Mouse (Mus musculus) limb, embryonic 15.5 days (tissue): ENCODE results near the gene Pou2f3. TPM values are rescaled to one million over a fixed set of nuclear protein-coding genes. Genes with fewer than 3 reads are reported as not detected.

Source experiments
- ATAC-seq: fragments of 200-750 bp; cut with Nextera tagmentation; 2 replicates; pipeline ENCODE4 v1.8.0; 2017; ENCODE audit warnings: low read depth, moderate TSS enrichment; ENCODE audit not compliant: insufficient number of reproducible peaks, low FRiP score, low TSS enrichment
- H3K27ac ChIP-seq: fragments of 300-500 bp; sonication (generic); 2 replicates; pipeline ENCODE4 v1.5.1; 2015; ENCODE audit warnings: moderate library complexity, mild to moderate bottlenecking, inconsistent platforms
- H3K27me3 ChIP-seq: fragments of 300-500 bp; sonication (generic); 2 replicates; pipeline ENCODE4 v1.6.1; 2015; ENCODE audit warnings: inconsistent platforms
- H3K36me3 ChIP-seq: fragments of 300-500 bp; sonication (generic); 2 replicates; pipeline ENCODE4 v1.6.1; 2015; ENCODE audit warnings: inconsistent platforms
- H3K4me1 ChIP-seq: fragments of 300-500 bp; sonication (generic); 2 replicates; pipeline ENCODE4 v1.6.1; 2015; ENCODE audit warnings: inconsistent platforms
- H3K4me2 ChIP-seq: fragments of 300-500 bp; sonication (generic); 2 replicates; pipeline ENCODE4 v1.6.1; 2015; ENCODE audit warnings: mild to moderate bottlenecking, inconsistent platforms
- H3K4me3 ChIP-seq: fragments of 300-500 bp; sonication (generic); 2 replicates; pipeline ENCODE4 v1.5.1; 2015; ENCODE audit warnings: mild to moderate bottlenecking, inconsistent platforms
- H3K9ac ChIP-seq: fragments of 300-500 bp; sonication (generic); 2 replicates; pipeline ENCODE4 v1.6.1; 2015; ENCODE audit warnings: inconsistent platforms
- H3K9me3 ChIP-seq: fragments of 300-500 bp; sonication (generic); 2 replicates; pipeline ENCODE4 v1.6.1; 2016; ENCODE audit warnings: inconsistent platforms
- WGBS: fragments of 180-500 bp; shearing (Covaris S2); methylation state at CpG from one replicate; pipeline ENCODE4 v1.1.7; 2015; 5-methylcytosine and 5-hydroxymethylcytosine counted together
- polyA plus RNA-seq: library from polyadenylated mRNA; unstranded; fragments of >200 nt; fragmentation: Nextera tagmentation; extraction: Ambion mirVana; gene quantifications from 2 replicates; pipeline ENCODE4 v1.2.1, GENCODE M21; 2015

The Pou2f3 gene
- polyA plus RNA-seq, 1 experiment from 2014 or later: 11.8 TPM

DNA sequence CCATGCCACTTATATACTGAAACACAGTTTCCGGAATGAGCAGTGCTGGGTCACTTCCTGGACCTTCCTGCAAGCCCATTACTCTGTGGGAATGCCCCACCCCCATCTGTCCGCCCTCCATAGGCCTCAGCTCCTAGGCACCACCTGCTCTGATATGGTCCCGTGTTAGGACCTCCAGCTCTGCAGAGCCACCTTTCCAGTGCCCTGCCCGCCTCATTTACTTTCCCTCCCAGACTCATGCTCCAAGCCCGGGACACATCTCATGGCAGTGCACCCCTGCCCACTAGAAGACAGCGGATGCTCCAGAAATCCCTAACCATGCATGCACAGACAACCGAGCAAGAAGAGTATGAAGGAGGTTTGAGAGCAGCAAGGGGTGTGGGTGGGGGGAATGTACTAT lies 19.8 kb upstream of the Pou2f3 start:
- H3K36me3 ChIP-seq: peaks cover 26% of the 10 kb centered on the region; the same call in 1 of the 2 replicates
- H3K4me3 ChIP-seq: no peak overlapping the region
- H3K4me1 ChIP-seq: peaks cover 84% of the 10 kb centered on the region
- WGBS: 78% methylated on average over 7 of the region's 7 CpGs
- H3K4me2 ChIP-seq: no peak overlapping the region
- H3K27me3 ChIP-seq: no peaks in the 10 kb centered on the region
- H3K27ac ChIP-seq: no peak overlapping the region
- no peak overlapping the region for H3K9ac ChIP-seq
- H3K9me3 ChIP-seq: no peaks in the 10 kb centered on the region
- ATAC-seq: no peak

DNA sequence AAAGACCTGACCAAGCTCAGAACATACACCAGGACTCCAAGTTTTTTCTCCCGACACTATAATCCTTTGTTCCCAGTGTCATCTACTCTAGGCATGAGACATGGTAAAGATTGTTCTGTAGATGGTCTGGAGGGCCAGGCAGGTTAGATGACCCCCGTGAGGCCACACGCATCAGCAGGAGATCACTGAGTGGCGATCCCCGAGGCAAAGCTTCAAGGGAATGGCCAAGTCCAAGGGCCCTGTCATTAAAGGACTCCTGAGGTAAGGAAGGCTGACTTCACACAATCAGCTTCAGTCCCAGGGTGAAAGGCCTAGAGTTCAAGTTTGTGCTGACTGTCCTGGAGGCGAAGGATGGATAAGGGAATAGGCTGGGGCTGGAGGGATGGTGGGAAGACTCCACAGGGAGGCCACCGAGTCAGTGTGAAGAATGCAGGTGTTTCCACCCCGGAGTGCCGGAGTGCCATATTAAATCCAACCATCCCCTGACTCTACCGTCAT lies 19.3 kb upstream of the Pou2f3 start:
- Histone ChIP-seq H3K4me2 (no peak overlapping the region), H3K9me3 (no peaks in the 10 kb centered on the region), H3K36me3 (peaks cover 24% of the 10 kb centered on the region; the same call in 1 of the 2 replicates), H3K9ac (no peak overlapping the region), H3K4me3 (no peak overlapping the region), H3K4me1 (peaks cover 83% of the 10 kb centered on the region), H3K27ac (no peak overlapping the region), H3K27me3 (no peaks in the 10 kb centered on the region)
- no peak for ATAC-seq
- 89% methylated on average over 10 of the region's 10 CpGs for WGBS

DNA sequence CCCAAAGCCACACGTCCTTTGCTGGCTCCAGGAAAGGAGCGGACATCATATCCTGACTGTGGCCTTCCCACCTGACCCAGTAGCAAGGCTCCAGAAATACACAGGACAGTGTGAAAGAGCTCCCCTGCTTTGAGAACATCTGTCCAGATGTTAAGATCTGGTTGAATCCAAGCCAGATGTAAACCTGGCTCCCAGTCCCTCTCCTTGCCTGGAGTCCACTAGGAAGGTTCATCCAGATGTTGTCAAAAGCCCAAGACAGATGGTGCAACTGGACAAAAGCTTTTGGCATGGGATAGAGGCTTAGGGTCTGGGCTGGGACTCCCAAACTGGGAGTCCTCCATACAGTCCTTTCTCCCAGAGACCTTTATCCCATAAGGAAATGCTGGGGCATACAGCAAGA lies 18.6 kb upstream of the Pou2f3 start:
- Histone ChIP-seq H3K4me1 (peaks cover 80% of the 10 kb centered on the region), H3K4me3 (no peak overlapping the region), H3K27ac (no peak overlapping the region), H3K9ac (no peak overlapping the region), H3K9me3 (no peaks in the 10 kb centered on the region), H3K36me3 (peaks cover 24% of the 10 kb centered on the region), H3K27me3 (no peaks in the 10 kb centered on the region), H3K4me2 (no peak overlapping the region)
- no peak for ATAC-seq
- 86% methylated on average over 2 of the region's 2 CpGs for WGBS

DNA sequence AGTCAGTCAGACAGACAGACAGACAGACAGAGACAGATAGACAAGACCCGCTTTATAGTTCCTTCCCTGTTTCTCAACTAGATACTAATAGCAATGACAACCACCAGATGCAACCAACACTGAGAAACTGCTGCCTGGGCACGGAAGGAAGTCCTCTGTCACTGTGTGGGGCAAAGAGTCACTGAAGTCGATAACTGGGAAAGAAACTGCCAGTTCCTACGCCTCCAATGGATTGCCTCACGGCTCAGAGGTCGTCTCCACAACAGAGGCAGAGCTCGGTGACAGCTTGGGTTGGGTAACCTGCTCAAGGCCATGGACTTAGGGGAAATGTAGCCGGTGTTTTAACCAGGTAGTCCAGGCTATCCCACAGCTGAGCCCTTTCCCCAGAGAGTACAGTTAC lies 17.5 kb upstream of the Pou2f3 start:
- no peaks in the 10 kb centered on the region for H3K27me3 ChIP-seq
- H3K9me3 ChIP-seq: no peaks in the 10 kb centered on the region
- WGBS: 83% methylated on average over 8 of the region's 8 CpGs
- peaks cover 27% of the 10 kb centered on the region for H3K36me3 ChIP-seq
- H3K27ac ChIP-seq: no peak overlapping the region
- no peak for ATAC-seq
- no peak overlapping the region for H3K9ac ChIP-seq
- H3K4me1 ChIP-seq: peaks cover 69% of the 10 kb centered on the region
- H3K4me3 ChIP-seq: no peak overlapping the region
- no peak overlapping the region for H3K4me2 ChIP-seq

DNA sequence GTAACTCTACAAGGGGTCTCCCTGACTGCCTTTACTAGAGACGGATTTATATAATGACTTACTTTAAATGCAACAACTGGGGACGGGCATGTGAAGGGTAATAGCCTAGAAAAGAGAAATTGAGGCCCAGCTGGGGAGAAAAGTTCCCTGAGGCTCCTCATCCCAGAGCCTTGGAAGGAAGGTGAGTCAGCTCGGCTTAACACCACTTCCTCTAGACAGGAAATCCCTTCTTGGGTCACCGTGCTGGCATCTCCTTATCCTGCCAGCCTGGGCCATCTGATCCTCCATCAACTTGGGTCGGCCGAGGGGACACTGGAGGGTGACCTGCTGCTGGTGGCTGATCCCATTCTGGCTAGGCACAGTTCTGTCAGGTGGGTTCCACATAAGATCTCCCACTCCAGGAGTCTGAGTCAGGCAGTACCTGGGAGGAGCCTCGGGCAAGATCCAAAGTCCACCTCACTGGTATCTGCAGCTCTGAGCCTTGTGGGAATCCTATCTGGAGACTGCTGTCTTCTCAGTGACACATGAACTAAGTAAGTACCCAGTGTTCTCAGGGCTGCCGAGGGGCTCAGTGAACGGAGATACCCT lies 16.5 kb upstream of the Pou2f3 start:
- H3K27ac ChIP-seq: no peak overlapping the region
- no peak for ATAC-seq
- H3K4me1 ChIP-seq: peaks cover 67% of the 10 kb centered on the region
- H3K9me3 ChIP-seq: no peaks in the 10 kb centered on the region
- H3K4me3 ChIP-seq: no peak overlapping the region
- H3K4me2 ChIP-seq: no peak overlapping the region
- H3K9ac ChIP-seq: no peak overlapping the region
- WGBS: 57% methylated on average over 9 of the region's 9 CpGs
- peaks cover 35% of the 10 kb centered on the region for H3K36me3 ChIP-seq
- no peaks in the 10 kb centered on the region for H3K27me3 ChIP-seq

DNA sequence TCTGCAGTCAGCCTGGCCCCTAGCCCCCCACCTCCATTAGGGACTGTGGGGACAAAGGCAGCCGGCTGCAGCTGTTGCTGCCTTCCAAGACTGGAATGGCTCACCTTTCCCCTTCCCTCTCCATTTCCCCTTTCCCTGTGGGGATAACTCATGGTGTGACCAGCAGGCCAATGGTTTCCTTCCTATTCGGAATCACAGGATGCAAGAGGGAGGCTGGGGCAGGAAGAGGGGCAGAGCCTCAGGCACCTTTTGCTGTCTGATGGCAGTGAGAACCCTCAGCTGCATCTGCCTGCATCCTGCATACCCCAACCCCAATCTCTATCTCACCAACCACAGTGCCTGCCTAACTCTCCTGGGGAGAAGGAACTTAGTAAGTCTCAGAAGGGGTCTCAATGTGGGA lies 15.3 kb upstream of the Pou2f3 start:
- Histone ChIP-seq H3K27ac (peak overlapping the region; percentile 47), H3K4me1 (peaks cover 55% of the 10 kb centered on the region)

DNA sequence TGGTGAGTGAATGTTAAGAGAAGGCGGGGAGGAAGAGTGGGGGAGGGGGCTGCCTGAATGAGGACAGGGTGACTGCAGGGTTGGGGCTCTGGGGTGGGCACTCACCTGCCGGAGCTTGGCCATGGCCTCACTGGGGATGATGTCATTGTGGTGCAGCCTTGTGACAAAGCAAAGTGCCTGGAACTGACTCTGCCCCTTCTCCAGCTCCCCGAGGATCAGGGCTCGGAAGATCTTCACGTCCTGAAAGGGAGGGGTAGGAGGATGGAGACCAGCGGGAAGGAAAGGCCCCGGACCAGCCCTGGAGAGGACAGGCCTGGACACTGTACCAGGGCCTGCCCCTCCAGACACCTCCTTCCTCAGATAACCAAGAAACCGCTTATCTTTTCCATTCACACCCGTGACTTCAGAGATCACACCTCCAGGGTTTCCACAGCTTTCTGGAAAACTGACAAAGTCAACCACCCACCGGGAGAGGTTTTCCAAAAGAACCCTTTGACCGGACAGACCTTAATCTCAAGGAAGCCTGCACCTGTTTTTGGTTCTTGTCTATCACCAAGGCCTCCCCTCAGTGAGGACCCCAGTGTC lies 14.7 kb upstream of the Pou2f3 start:
- WGBS: 44% methylated on average over 11 of the region's 11 CpGs

More for the DNA sequence above, 15.3 kb upstream of the Pou2f3 start:
- H3K36me3 ChIP-seq: peaks cover 39% of the 10 kb centered on the region
- no peak overlapping the region for H3K4me2 ChIP-seq
- no peaks in the 10 kb centered on the region for H3K9me3 ChIP-seq
- ATAC-seq: no peak
- no peak overlapping the region for H3K9ac ChIP-seq
- WGBS: 33% methylated on average over 2 of the region's 2 CpGs
- H3K27me3 ChIP-seq: no peaks in the 10 kb centered on the region
- no peak overlapping the region for H3K4me3 ChIP-seq

DNA sequence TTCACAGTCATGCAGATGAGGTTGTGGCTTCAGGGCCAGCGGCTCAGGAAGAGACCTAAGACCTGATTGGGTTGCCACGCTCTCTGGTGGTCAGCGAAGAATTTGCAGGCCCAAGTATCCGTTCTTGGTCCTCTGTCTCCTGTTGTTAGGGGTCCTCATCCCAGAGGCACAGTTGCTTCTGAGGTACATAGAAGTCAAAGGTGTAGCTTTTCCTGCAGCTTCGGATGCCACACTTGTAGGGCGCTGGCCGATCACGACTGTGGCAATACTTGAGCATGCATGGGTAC lies 12.2 kb upstream of the Pou2f3 start:
- Histone ChIP-seq H3K9ac (no peak overlapping the region), H3K27ac (peak overlapping the region; percentile 59; the same call in 1 of the 2 replicates), H3K36me3 (peaks cover 33% of the 10 kb centered on the region), H3K4me1 (peaks cover 33% of the 10 kb centered on the region), H3K9me3 (no peaks in the 10 kb centered on the region), H3K4me3 (no peak overlapping the region), H3K27me3 (no peaks in the 10 kb centered on the region), H3K4me2 (no peak overlapping the region)
- 52% methylated on average over 8 of the region's 8 CpGs for WGBS
- ATAC-seq: no peak

More for the DNA sequence above, 14.7 kb upstream of the Pou2f3 start:
- Histone ChIP-seq H3K27ac (peak overlapping the region; percentile 47), H3K4me3 (no peak overlapping the region), H3K9ac (no peak overlapping the region), H3K36me3 (peaks cover 37% of the 10 kb centered on the region), H3K4me2 (no peak overlapping the region), H3K27me3 (no peaks in the 10 kb centered on the region), H3K4me1 (peaks cover 49% of the 10 kb centered on the region), H3K9me3 (no peaks in the 10 kb centered on the region)
- ATAC-seq: no peak

DNA sequence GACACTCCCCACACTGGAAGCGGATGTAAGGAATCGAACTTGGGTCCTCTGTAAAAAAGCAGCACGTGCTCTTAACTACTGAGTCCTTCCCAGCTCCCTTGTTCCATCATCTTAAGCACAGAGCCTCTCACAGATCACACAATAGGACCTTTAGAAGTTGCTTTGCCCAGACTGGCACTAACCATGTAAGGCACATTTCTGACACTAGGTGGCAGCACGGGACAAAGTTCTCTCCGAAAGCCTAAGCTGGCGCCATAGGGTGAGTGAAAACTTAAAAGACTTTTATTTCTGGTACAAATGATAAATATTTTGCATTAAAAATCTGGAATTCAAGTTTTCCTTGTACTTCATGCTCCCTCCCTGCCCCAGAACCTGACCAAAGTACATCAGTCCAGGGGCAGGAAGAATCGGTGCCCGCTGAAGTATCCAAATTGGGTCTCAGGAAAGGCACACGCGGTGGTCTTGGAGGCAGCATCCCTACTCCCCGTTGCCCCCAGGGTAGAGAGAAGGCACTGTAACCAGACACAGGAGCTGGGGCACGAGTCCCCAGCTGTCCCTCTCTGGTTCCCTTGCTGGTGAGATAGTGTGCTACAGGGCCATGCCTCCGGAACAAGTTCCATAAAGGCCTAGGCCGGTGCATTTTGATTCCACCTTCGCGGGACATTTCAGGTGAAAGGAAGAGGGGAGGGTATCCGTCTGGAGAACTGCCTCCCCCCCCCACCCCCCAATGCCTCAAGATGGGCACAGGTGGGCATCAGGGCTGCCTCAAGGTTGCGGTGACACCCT lies 11.7 kb upstream of the Pou2f3 start:
- Histone ChIP-seq H3K36me3 (peaks cover 33% of the 10 kb centered on the region), H3K4me3 (no peak overlapping the region), H3K4me2 (no peak overlapping the region), H3K9me3 (no peaks in the 10 kb centered on the region), H3K27ac (peak overlapping the region; percentile 59; the same call in 1 of the 2 replicates), H3K4me1 (peaks cover 28% of the 10 kb centered on the region), H3K9ac (no peak overlapping the region), H3K27me3 (no peaks in the 10 kb centered on the region)
- 42% methylated on average over 18 of the region's 18 CpGs for WGBS
- ATAC-seq: no peak

DNA sequence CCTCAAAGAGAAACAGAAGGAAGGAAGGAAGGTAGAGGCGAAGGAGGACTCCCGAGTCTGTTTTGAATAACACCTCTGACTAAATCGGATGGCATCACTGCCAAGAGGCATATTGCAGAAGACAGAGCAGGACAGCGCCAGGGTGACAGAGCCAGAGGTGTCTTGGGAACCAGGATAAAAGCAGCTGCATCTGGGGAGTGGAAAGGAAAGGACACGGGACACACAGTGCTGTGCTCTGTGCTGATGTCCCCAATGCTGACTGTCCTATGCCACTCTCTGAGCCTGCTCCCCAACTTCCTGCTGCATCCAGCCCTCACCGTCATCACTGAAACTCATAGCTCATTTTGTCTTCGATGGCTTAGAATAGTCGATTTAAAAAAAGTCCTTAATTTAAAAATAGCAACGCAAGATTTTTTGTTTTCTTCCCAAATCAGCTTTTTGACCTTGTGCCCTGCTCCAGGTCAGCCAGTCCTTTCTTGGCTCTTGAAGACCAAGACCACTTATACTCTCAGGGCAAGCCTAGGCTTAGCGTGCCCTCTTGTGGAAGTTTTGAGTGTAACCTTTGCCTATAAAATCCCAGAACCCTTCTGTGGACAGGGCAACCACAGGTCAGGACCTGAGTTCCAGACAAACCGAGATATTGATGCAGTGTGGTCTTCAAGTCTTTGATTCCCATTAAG lies 742 bp upstream of the Pou2f3 start:
- Histone ChIP-seq H3K9me3 (no peaks in the 10 kb centered on the region), H3K27ac (peak overlapping the region; percentile 48; the same call in 1 of the 2 replicates), H3K4me2 (peak overlapping the region; percentile 22), H3K9ac (no peak overlapping the region), H3K36me3 (no peaks in the 10 kb centered on the region), H3K4me1 (peaks cover 17% of the 10 kb centered on the region), H3K4me3 (no peak overlapping the region), H3K27me3 (peaks cover 8% of the 10 kb centered on the region)
- ATAC-seq: no peak
- WGBS: 16% methylated on average over 11 of the region's 11 CpGs

DNA sequence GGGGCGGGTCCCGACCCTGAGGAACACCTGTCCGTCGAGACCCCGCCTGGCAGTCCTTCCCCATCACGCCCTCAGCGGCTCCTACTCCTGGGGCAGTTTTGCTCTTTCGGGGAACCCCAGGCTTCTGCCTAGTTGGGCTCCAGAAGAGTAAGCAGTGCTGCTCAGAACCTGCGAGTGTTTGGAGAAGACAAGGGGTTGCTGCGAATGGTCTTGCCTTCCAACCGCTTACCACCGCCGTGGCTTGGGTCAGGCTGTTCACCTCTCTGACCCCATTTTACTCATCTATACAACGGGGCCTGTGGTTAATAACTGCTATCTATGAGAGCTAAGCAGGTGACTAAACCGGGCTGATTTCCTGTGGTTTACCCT lies 4.2 kb downstream of the Pou2f3 start:
- H3K27me3 ChIP-seq: peaks cover 36% of the 10 kb centered on the region

More for the DNA sequence above, 4.2 kb downstream of the Pou2f3 start:
- WGBS: 3% methylated on average over 15 of the region's 15 CpGs
- Histone ChIP-seq H3K4me2 (peak overlapping the region; percentile 67), H3K4me1 (peaks cover 27% of the 10 kb centered on the region), H3K9me3 (no peaks in the 10 kb centered on the region), H3K4me3 (peak overlapping the region; percentile 40), H3K9ac (no peak overlapping the region), H3K36me3 (no peaks in the 10 kb centered on the region), H3K27ac (0 out of 2 replicates have a peak overlapping the region, but pooled peaks have one; percentile 40)
- ATAC-seq: no peak
